Mouse (Mus musculus) T-helper 1 cell (primary cell): ENCODE data around the gene Spns3.

ENCODE experiments used
- in situ Hi-C: fragments of 300-600 bp; cut with MboI, MseI; formaldehyde crosslinking; loops from one replicate; pipeline ENCODE4 v1.15.1; 2025; ENCODE audit warnings: high pct_unique_total_duplicates

Gene Spns3

DNA sequence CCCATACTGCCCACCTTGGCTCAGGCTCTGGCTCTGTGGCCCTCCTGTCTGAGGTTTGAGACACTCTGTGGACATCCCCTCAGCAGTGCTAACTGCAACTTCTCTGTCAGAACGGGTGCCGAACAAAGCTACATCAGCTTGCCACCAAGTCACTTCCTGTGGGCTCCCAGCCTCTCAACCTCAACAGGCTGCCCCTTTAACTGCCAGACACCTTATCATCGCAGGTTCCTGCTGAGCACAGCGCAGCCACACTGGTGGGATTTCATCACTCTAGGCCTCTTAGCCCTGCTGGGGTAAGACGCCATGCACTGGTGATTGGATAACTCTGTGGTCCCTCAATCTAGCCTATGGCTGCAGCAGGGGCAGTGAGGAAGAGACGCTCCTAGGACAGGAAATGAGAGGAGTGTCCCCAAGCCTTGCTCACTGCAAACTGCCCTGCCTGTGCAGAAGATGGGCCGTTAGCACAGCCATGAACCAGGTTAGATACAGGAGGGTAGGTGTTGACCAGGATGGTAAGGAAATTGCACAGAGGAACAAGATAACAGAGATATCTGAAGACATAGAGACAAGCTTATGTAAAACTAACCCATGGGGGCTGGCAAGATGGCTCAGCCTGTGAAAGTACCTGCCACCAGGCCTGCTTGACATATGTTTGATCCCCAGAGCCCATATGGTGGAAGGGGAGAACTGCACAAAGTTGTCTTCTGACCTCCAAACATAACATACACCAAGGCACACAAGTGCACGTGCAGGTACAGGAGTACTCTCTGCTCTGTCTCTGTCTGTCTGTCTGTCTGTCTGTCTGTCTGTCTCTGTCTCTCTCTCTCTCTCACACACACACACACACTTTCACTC, at the start of gene Spns3:
Gene Spns3 (minus strand): TSS at position 373 of the 855 bp plus-strand sequence.
- in situ Hi-C loops, result no loop called here

DNA sequence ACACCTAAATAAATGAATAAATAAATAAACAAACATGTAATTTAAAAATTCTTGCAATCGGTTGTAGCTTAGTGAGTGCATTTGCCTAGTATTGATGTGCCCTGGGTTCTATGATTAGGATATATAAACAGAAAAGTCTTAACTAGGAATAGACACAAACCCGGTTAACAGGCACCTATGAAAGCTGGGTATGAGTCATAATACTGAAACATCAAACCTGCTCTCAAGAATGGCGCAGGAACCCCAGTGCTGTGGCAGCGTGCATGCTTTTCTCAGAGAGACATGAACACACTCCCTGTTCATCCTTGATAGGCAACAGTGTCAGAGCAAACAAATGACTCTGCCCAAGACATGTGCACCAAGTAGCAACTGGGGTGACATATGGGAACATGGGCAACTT, 47.5 kb upstream of the Spns3 start:
- in situ Hi-C loops, result no loop called here

DNA sequence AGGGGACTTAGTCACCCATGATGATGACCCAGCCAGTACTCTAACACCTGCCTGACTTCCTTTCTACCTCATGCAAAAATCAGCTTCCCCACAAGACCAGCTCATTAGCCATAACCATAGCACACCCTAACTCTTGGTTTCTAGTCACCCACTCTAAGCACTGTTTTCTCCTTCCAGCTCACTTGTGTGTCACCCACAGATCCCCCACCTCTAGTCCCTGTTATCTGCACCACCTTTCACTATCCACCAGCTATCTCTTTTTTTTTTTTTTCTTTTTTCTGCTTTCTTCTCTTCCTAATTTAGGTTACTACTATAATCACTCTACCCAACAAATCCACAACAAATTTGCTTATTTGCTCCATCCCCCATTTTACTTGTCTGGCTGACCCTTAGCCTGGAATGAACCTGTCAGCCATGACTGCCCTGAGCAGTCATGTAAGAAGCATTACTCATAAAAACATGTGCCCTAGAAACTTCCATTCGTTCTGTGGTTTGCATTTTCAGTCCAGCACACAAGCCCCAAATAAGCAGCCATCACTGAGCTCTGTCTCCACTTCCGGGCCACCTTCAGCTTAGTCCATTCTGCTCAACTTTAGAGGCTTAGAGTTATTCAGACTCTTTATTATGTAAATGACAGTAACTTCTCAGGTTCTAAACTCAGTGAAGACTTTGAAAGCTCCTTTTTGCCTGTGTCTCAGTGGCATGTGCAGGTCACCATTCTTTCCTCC, 44.9 kb upstream of the Spns3 start:
- in situ Hi-C loops, result no loop called here

DNA sequence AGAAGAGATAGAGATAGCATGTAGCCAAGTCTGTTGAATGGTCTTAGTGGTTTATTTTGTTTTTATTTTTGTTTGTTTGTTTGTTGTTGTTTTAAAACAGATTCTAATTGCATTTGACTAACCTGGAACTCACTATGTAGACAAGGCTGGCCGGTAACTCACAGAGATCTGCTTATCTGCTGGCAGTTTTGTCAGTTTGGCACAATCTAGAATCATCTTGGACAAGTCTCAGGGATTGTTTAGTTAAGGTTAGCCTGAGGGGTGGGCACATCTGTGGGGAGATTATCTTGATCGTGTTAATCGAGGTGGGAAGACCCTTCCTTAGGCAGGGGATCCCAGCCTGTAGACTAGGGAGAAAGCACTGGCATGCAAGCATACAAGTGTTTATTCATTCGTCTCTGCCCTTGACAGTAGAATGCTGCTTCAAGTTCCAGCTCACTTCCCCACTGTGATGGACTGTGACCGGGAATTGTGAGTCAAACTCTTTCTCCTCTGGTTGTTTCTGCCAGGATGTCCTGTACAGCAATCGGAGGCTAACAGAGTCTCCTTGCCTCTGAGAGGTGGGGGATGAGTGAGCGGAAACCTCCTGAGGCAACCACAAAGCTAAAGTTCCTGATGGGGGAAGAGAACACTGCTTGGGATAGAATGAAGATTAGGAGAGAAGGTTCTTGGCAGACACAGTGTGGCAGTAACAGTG, 37.4 kb upstream of the Spns3 start:
- in situ Hi-C loops, result no loop called here

DNA sequence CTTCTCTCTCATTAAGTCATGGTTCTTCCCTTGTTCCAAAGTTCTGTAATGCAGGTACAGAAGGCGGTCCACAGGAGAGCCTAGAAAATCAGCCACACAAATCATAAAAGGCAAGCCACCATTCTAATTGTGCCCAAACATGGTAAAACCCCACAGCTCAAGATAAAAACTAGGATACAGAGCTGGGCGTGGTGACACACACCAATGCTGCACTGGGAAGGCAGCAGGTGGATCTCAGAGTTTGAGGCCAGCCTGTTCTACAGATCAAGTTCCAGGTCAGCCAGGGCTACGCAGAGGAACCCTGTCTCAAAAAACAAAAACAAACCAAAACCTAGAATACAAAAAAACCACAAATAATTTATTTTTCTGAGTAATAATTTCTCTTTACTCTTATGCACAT, 36.3 kb upstream of the Spns3 start:
- in situ Hi-C loops, result no loop called here

DNA sequence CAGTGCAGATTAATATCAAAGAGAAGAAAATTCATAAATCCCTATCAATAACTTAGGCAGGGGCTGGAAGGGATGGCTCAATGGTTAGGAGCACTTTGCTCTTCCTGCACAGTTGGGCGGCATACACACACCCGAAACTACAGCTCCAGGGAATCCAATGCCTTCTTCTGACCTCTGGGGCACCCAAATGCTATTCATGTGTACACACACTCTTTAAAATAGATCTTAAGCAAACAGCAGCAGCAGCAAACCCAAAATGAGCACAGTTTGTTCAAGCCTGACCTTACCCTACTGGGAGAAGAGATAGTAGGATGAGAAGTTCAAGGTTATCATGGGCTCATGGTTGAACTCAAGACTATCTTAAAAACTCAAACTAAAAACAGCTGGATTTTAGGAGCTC, 32.8 kb upstream of the Spns3 start:
- in situ Hi-C loops, result no loop called here

DNA sequence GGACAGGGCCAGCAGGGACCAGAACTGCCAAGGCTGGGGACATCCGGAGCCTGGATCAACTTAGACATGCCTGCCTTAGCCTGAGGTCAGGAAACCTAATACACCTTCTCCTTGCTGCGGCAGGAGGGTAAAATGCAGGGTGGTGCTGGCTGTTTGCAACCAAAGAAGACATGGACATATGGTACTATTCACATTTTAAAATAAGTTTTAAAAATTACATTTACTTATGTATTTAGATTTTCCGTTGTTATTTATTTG, 32.1 kb upstream of the Spns3 start:
- in situ Hi-C loops, result no loop called here

DNA sequence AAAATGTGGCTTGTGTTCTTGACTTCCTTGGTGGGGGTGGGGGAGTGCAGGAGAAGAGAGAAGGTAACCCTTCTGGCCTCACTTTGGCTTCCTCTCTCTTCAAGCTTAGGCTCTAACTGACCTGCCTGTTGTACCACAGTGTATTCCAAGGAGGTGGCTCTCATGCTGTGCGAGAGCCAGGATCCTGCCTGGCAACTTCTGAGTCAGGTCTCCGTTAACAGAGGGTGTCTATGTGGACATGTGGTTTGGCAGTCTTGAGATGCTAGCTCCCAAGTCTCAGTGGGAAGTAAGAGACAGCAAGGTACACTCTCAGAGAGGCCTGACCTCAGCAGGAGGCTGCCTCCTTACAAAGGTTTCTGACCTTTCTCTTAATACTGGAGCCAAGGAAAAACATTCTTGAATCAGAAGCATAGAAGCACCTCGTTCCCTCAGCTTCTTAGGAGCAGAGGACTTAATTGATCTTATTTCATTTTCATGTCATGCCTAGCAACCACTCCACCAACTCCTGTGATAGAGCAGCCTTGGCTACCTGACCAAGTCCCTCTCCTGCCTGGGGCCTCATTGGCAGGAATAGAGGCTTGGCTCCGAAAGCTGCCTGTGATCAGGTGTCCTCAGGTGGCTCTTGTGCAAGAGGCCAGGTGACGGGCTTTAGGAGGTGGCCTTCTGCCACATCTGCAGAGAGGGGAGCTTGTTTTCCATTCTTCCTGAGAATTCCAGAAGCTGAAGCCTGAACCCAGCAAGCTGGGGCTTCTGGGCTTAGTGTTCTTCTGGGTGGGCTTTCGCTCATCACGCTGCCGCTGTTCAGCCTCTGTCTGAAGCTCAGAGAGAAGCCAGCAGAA, 31.5 kb upstream of the Spns3 start:
- in situ Hi-C loops, result no loop called here

DNA sequence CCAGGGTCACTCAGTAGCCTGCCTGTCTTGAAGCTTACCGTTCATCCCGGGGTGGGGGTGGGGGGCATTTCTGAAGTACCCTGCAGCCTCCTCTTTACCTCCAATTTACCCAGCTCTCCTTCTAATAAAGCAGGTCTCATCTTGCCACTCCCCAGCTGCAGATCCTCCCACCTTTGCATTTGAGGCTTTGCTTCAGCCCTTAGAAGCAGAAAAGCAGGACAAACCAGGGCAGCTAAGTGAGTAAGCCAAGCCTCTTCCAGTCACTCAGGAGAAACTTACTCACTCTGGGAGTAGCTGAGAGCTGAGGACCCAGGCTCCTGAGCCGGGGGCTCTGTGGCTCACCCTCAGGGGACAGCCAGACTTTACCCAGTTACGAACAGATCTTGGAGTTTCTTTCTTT, 28.2 kb upstream of the Spns3 start:
- in situ Hi-C loops, result loop anchor here (5.0 to 10.0 kb wide), 3 partner anchors 159 to 466 kb away; partner anchors contain the start of gene Ncbp3

DNA sequence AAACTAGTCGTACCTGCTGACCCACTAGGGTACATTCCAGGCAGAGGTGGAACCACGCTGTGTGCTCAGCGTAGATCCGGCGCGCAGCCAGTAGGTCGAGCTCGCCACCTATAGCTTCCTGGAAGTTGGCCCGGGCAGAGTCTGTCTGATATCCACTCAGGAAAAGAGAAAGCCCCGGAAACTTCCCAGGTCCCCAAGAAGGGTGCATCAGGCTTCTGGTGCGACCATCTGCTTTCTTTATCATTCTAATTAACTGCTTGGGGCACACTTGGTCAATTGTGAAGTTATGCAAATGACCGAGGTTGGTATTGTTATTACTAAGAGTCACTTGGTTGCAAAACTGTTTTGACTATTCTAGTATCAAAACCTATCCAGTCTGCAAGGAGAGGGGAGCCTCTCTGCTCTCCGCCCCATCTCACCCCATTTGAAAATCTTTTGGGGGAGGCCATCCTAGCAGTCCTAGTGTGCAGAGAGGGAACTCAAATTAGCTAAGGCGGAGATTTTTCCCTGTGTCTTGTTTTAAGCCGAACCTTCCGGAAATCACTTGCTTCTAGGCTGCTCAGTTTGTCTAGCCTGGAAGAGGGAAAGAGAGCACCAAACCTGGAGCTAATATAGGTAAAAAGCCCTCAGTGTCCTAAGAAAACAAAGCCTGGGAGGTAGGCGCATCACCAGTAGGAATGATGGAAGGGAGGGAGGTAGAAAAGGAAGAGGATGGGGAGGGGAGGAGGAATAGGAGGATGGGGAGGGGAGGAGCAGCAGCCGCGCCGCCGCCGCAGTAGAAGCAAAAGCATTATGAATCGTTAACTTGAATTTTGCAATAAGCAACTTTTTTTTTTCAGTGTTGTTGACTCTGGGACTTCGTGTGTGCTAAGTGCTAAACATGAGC, 26.4 kb upstream of the Spns3 start:
- in situ Hi-C loops, result loop anchor here (5.0 to 10.0 kb wide), 3 partner anchors 161 to 468 kb away; partner anchors contain the start of gene Ncbp3

DNA sequence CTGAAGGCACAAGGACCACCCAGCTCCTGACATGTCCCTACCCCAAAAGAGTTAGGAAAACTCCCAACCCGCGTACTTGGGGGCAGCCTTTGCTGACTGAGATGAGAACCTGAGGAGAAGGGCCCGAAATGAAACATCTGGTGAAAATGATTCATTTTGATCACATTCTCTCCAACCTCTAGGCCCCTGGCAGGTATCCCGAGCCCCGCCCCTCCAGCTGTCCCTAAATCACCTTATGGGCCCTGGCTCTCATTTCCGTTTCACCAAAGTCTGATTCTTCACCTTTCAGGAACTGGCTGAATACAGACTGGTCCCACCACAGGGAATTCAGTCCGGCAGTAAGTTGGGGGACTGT, 25.8 kb upstream of the Spns3 start:
- in situ Hi-C loops, result loop anchor here (5.0 to 10.0 kb wide), 3 partner anchors 161 to 469 kb away; partner anchors contain the start of gene Ncbp3

DNA sequence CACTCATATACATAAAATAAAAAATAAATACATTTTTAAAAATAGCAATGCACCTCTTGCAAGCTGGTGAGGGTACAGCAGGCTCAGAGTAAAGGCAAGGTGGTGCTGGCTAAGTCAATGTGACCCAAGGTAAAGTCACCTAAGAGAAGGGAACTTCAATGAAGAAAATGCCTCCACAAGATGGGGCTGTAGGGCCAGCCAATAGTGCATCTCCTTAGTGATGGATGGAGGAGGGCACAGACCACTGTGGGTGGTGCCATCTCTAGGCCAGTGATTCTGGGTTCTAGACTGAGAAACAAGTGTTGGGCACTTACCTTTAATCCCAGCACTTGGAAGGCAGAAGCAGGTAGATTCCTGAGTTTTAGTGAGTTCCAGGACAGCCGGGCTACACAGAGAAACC, 23.5 kb upstream of the Spns3 start:
- in situ Hi-C loops, result loop anchor here (10.0 kb wide), 2 partner anchors 201 to 471 kb away; partner anchors contain the start of gene Ncbp3

DNA sequence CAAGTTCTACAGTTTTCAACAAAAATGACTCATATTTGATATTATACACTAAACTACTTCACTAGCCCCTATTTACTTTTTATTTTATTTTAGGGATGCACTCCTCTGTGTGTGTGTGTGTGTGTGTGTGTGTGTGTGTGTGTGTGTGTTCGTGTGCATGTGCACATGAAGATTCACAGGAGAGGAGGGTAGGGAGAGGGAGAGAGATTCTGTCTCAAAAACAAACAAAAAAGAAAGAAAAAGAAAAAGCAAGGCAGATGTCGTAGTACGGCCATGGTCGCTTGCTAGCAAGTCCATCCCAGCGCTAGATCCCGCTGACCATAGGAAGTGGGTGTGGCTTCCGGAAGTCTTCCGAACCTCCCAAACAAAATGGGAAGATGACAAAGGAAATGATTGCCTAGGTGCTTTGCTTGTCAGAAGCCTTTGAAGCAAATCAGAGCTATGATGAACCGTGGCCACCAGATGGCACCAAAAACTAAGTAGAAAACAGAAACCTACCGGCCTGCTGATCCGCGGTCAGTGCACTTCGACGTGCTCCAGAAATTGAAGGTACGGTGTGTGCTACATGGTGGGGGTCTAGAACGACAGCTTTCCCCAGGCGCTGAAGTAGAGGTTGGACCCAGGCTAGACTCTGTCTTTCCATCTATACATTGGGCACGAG, 20.1 kb upstream of the Spns3 start:
- in situ Hi-C loops, result loop anchor here (10.0 kb wide), 2 partner anchors 204 to 474 kb away; partner anchors contain the start of gene Ncbp3

DNA sequence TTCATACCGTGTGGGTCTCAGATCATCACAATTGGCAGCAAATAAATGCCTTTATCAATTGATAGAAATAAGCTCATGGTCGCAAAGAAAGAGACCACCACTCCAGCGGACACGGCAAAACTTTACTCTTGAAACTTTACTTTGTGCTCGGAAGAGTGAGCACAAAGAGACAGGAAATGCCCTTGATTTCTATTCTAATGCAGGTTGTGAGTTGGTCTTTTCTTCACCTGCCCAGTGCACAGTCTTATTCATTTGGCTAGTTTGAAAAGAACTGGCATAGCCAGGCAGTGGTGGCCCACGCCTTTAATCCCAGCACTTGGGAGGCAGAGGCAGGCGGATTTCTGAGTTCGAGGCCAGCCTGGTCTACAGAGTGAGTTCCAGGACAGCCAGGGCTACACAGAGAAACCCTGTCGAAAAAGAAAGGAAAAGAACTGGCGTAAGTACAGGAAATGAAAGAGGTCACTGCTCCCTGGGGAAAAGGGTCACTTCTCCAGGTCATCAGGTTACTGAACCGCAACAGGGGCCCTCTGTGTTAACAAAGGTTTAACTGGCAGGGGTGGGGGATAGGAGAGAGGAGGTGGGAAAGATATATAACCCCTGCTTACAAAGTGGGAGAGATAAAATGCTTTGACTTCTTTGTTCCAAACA, 19.5 kb upstream of the Spns3 start:
- in situ Hi-C loops, result loop anchor here (10.0 kb wide), 2 partner anchors 205 to 475 kb away; partner anchors contain the start of gene Ncbp3

DNA sequence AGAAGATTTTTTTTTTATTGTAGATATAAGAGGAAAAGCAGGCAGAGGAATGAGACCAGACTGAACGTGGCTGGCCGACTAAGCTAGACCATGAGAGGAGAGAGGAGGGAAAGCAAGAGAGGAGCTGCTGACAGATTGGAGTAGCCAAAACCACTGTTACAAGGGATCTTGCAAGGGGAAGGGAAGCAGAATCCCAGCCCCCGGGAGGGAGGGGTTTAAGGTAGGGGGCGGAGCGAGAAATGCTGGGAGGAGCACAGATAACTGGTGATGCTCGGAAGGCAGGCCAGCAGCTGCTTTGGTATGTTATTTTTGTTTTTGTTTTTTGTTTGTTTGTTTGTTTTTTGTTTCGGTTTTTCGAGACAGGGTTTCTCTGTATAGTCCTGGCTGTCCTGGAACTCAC, 18.7 kb upstream of the Spns3 start:
- in situ Hi-C loops, result no loop called here

DNA sequence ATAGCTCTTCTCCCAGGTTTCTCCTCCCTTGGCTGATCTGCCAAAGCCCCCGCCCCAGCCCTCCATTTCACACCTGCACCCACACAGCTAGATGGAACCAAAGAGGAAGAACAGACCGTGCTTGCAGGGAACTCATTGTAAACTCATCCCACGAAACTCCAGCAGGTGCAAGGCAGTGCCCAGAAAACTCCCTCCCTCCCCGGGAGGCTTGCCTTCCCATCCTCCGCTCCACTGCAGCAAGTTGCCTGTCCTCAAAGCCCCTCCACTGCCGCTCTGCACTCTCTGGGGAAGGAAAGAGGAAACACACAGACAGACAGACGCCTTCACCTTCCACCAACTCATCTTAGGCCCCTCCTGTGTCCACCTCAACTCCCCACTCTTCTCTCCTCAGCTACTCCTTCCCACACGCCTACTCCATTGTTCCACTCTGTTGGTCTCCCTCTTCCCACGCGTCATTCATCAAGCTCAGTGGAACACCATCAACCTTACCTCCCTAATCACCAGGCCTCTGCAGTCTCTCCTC, 16.6 kb upstream of the Spns3 start:
- in situ Hi-C loops, result no loop called here

DNA sequence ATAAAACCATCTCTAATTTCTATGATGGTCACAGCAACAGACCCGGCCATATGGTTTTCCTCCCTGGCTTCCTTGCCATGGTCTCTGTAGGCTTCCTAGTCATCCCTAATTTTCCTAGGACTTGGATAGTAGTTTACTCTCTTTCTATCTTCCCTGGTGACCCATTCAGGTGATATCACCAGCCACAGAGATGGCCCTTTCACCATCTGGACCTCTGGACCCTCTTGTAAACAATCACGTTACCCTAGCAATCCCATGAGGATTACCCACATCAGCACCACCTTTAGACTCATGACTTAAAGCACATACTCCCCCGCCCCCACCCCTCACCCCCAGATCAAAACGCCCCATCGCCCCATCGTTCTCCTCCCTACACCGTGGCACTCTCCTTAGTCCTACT, 16.0 kb upstream of the Spns3 start:
- in situ Hi-C loops, result no loop called here

DNA sequence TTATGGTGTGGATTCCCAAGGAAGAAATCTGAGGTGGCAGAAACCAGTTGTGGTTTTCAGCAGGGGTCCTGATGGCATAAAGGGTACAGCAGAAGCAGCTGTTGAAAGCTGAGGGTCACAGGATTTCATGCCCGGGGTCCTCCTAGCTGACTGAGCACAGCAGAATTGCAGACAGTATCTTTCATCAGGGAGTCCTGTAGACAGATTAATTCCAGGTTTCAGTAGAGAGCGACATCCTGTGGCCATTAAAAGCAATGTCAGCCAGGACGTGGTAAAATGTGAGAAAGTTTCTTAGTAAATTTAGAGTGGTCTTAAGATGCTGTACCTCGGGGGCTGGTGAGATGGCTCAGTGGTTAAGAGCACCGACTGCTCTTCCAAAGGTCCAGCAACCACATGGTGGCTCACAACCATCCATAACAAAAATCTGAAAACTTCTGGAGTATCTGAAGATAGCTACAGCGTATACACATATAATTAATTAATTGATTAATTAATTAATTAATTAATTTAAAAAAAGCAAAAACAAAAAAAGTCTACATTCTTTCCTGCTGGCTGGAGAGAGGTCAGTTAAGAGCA, 14.0 kb upstream of the Spns3 start:
- in situ Hi-C loops, result no loop called here

DNA sequence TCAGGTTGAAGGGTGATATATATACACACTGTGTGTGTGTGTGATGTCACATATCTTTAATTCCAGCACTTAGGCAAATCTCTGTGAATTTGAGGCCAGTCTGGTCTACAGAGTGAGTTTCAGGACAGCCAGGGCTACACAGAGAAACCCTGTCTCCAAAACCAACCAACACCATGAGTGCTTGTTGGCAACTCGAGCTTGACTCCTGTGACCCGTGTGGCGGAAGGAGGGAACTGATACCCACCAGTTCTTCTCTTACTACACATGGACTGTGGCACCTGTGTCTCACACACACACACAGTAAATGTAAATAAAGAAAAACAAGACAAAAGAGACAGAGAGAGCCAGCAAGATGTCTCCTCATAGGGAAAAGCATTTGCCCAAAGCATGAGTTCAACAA, 10.4 kb upstream of the Spns3 start:
- in situ Hi-C loops, result no loop called here
